Mouse (Mus musculus) forebrain, embryonic 16.5 days (tissue): Measurements from ENCODE around the gene Rcn3. TPM values are rescaled to one million over a fixed set of nuclear protein-coding genes. Genes with fewer than 3 reads are reported as not detected.
A peak's percentile ranks its signal among the peaks of the same experiment; 100 is the strongest.

ENCODE experiments used
- ATAC-seq: fragments of 200-750 bp; cut with Nextera tagmentation; 2 replicates; pipeline ENCODE4 v1.8.0; 2017; ENCODE audit warnings: mild to moderate bottlenecking, moderate library complexity
- H3K27ac ChIP-seq: fragments of 300-500 bp; sonication (generic); 2 replicates; pipeline ENCODE4 v1.5.1; 2014; ENCODE audit warnings: low read length, control low read depth
- H3K27me3 ChIP-seq: fragments of 300-500 bp; sonication (generic); replicated peaks from 2 replicates; pipeline ENCODE4 v1.6.1; 2014; ENCODE audit warnings: low read length; ENCODE audit not compliant: control insufficient read depth, insufficient read depth
- H3K36me3 ChIP-seq: fragments of 300-500 bp; sonication (generic); 2 replicates; pipeline ENCODE4 v1.6.1; 2014; ENCODE audit not compliant: control insufficient read depth, insufficient read depth
- H3K4me1 ChIP-seq: fragments of 300-500 bp; sonication (generic); replicated peaks from 2 replicates; pipeline ENCODE4 v1.6.1; 2014; ENCODE audit warnings: low read length; ENCODE audit not compliant: control insufficient read depth, insufficient read depth
- H3K4me2 ChIP-seq: fragments of 300-500 bp; sonication (generic); 2 replicates; pipeline ENCODE4 v1.6.1; 2014; ENCODE audit warnings: mild to moderate bottlenecking, low read length, control low read depth
- H3K4me3 ChIP-seq: fragments of 300-500 bp; sonication (generic); replicated peaks from 2 replicates; pipeline ENCODE4 v1.5.1; 2014; ENCODE audit warnings: mild to moderate bottlenecking, low read length, control low read depth
- H3K9ac ChIP-seq: fragments of 300-500 bp; sonication (generic); replicated peaks from 2 replicates; pipeline ENCODE4 v1.6.1; 2014; ENCODE audit warnings: low read depth, low read length, control low read depth
- H3K9me3 ChIP-seq: fragments of 300-500 bp; sonication (generic); 2 replicates; pipeline ENCODE4 v1.6.1; 2016; ENCODE audit warnings: low read length; ENCODE audit not compliant: control insufficient read depth
- WGBS: fragments of 180-500 bp; shearing (Covaris S2); extraction: QIAGEN DNeasy Blood & Tissue Kit; methylation state at CpG from one replicate; pipeline ENCODE4 v1.1.7; 2014; 5-methylcytosine and 5-hydroxymethylcytosine counted together
- polyA plus RNA-seq: library from polyadenylated mRNA; unstranded; fragments of >200 nt; fragmentation: Nextera tagmentation; extraction: Ambion mirVana; gene quantifications from 2 replicates; pipeline ENCODE4 v1.2.1, GENCODE M21; 2015

Rcn3 gene
- polyA plus RNA-seq, 1 experiment from 2014 or later, result 50.8 TPM

DNA sequence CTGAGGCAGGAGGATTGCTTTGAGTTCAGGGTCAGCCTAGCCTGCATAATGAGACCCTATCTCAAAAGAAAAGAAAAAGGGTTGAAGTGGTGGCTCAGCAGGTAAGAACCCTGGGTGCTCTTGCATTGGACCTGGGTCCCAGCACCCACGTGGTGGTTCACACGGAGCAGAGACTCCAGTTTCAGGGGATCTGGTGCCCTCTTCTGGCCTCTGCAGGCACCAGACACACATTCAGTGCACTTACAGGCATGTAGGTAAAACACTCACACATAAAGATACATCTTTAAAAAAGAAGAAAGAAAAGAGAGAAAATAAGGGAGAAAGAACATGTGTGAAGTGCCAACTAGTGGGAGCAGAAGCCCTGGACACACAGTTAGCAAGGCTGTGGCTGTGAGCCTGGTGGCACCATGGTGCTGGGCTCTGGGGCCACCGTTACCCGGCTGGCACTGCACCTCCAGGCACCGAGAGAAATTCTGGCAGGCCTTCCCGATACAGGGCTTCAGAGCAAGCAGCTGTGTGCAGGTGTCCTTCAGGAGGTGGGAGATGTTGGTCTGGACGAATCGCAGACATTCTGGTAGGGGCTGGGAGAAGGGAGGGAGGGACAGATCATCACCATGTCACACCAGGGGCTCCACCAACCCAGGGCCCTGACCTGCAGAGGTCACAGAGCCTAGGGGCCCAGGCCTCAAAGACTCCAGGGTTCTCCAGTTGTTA lies 41.6 kb upstream of the Rcn3 start:
- Histone ChIP-seq H3K4me1 (peaks cover 17% of the 10 kb centered on the region), H3K27ac (no peak overlapping the region), H3K36me3 (no peaks in the 10 kb centered on the region), H3K9me3 (no peaks in the 10 kb centered on the region), H3K27me3 (peaks cover 2% of the 10 kb centered on the region; the same call in 1 of the 2 replicates), H3K9ac (no peak overlapping the region), H3K4me2 (no peak overlapping the region), H3K4me3 (no peak overlapping the region)
- no peak for ATAC-seq
- WGBS, result 77% methylated on average over 8 of the region's 8 CpGs

DNA sequence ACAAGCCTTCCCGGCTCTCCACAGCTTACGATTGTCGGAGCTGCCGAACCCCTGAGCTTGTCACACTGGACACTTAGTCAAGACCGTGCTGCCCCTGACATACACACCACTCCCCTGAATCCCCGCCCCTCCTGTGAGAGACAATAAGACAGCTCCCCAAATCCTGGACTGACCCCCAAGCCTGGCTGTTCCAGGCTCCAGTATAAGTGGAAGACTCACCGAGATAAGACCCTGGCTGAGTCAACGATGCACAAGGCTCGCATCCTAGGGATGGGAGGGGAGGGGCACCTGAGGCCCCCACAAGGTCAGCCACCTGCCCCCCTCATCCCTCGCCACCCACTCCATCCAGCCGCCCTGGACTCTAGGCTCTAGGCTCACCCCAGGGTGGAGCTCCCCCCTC lies 39.8 kb upstream of the Rcn3 start:
- no peak for ATAC-seq
- Histone ChIP-seq H3K36me3 (peaks cover under 1% of the 10 kb centered on the region; the same call in 1 of the 2 replicates), H3K4me3 (no peak overlapping the region), H3K27ac (no peak overlapping the region), H3K9ac (no peak overlapping the region), H3K27me3 (peaks cover 2% of the 10 kb centered on the region; the same call in 1 of the 2 replicates), H3K4me2 (no peak overlapping the region), H3K9me3 (no peaks in the 10 kb centered on the region), H3K4me1 (peaks cover 27% of the 10 kb centered on the region)
- WGBS, result 77% methylated on average over 11 of the region's 11 CpGs

DNA sequence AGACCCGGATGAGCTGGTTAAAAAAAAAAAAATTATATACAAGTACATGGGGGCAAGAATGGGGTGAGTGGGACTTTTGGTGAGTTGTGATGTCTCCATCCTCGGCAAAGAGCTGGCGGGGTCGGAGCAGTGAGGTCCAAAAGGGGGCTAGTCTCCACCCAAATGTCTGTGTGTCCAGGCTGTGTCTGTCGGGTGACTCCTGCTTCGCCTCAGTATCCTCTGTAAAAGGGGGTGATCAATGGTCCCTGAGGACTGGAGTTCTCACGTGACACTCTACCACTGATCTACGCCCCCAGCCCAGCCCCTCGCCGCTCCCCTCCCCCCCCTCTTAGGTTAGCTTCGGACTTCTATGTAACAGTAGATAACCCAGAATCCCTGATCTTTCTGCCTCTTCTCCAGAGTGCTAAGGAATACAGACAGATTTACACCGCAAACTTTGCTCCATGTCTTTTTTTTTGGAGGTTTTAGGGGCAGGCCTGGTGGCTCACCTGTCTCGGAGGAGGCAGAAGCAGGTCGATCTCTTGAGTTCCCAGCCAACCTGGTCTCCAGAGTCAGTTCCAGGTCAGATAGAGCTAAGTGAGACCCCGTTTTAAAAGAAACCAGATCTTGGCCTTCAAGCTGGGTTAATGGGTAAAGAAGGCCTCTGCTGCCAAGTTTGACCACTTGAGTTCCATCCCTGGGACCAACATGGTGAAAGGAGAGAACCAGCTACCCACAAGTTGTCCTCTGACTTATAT lies 37.9 kb upstream of the Rcn3 start:
- H3K9ac ChIP-seq, result peak overlapping the region; percentile 88
- ATAC-seq, result no peak
- H3K27ac ChIP-seq, result peak overlapping the region; percentile 96
- 66% methylated on average over 15 of the region's 15 CpGs for WGBS
- H3K4me2 ChIP-seq, result peak overlapping the region; percentile 80
- H3K27me3 ChIP-seq, result peaks cover 2% of the 10 kb centered on the region; the same call in 1 of the 2 replicates
- H3K4me1 ChIP-seq, result peaks cover 26% of the 10 kb centered on the region
- peak overlapping the region; percentile 63 for H3K4me3 ChIP-seq
- H3K36me3 ChIP-seq, result peaks cover 15% of the 10 kb centered on the region
- no peaks in the 10 kb centered on the region for H3K9me3 ChIP-seq

DNA sequence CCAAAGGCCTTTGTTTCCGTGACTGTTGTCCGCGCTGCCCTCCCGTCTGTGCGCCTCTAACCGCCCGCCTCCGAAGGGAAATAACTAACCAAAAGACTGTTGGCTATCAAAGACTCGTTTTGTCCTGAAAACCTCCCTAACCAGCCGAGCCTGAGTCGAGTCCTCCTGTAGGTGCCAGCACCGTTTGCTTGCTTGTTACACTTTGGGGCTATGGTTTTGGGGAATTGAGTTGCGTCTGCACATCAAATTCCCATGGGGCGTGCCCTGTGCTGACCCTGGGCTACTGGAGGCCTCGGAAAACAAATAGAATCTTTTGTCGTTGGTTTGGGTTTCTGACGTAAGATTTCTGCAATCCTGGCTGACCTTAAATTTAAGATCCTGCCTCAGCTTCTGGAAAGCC lies 37.3 kb upstream of the Rcn3 start:
- H3K9ac ChIP-seq, result peak overlapping the region; percentile 88
- H3K4me1 ChIP-seq, result peaks cover 31% of the 10 kb centered on the region
- H3K4me3 ChIP-seq, result peak overlapping the region; percentile 63
- peak overlapping the region; percentile 80 for H3K4me2 ChIP-seq
- WGBS, result 1% methylated on average over 17 of the region's 17 CpGs
- H3K36me3 ChIP-seq, result peaks cover 15% of the 10 kb centered on the region
- no peak for ATAC-seq
- no peaks in the 10 kb centered on the region for H3K27me3 ChIP-seq
- H3K9me3 ChIP-seq, result no peaks in the 10 kb centered on the region
- H3K27ac ChIP-seq, result peak overlapping the region; percentile 96

DNA sequence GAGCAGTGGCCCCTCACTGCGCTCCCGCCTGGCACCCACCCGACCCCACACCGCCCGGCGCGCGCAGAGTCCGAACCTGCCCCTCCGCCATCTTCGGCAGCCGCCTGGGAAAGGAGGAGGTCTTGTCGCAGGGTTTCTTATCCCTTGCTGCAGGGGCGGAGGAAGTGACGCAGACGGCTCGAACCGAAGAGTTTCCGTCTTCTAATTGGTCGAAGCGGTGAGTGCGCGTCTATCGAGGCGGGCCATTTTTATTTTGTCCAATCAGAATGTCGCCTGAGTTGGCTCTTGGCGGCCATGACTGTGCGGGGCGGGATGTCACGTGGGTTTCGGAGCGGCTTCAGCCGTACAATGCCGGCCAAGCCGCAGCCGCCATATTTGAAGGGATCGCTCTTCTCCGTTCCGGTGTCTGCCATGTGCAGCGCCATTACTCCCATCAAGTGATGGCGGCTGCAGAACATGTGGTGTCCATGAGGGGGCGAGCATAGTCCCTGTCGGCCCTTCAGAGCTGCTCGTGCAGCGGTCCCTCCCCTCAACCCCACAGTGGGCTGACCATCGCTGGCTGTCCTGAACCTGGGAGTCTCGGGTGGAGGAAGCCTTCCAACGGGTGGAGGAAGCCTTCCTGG lies 36.7 kb upstream of the Rcn3 start, which contains the start of gene Rpl13a:
TSS of gene Rpl13a (minus strand) at position 138 of the 623 bp plus-strand sequence.
- peak; percentile 93 for ATAC-seq
- Histone ChIP-seq H3K9me3 (no peaks in the 10 kb centered on the region), H3K9ac (peak within 1 kb of the TSS; percentile 100), H3K36me3 (peaks cover 15% of the 10 kb centered on the region), H3K4me1 (peaks cover 31% of the 10 kb centered on the region), H3K4me3 (peak within 1 kb of the TSS; percentile 87), H3K27me3 (no peaks in the 10 kb centered on the region), H3K4me2 (peak within 1 kb of the TSS; percentile 83), H3K27ac (peak within 1 kb of the TSS; percentile 96)
- WGBS, result under 1% methylated on average over 48 of the region's 48 CpGs

DNA sequence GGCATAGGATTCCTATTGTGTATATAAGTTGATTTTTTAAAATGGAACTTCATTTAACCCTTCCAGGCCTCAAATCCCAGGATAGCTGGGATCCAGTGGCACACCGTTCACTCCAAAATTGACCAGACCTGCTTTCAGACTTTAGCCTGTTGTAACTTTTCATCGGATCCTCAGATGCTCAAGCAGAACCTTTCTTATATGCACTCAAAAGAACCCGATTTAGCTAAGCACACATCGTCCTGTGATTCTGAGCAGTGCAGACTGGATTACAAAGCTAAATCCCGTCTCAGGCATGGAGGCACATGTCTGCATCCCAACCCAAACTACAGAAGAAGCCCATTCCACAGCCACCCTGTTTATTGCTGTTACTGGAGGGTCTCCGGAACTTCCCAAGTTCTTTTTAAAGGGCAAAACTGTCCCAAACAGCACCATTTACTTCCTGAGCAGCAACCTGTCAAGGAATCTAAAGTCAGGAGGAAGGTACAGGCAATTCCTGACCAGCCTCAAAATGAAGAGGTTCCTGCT lies 35.7 kb upstream of the Rcn3 start:
- Histone ChIP-seq H3K9me3 (no peaks in the 10 kb centered on the region), H3K36me3 (peaks cover 15% of the 10 kb centered on the region), H3K9ac (peak overlapping the region; percentile 100), H3K4me3 (peak overlapping the region; percentile 87), H3K27me3 (no peaks in the 10 kb centered on the region), H3K4me2 (peak overlapping the region; percentile 83), H3K4me1 (peaks cover 38% of the 10 kb centered on the region), H3K27ac (peak overlapping the region; percentile 86)
- no peak for ATAC-seq
- WGBS, result under 1% methylated on average over 6 of the region's 6 CpGs

DNA sequence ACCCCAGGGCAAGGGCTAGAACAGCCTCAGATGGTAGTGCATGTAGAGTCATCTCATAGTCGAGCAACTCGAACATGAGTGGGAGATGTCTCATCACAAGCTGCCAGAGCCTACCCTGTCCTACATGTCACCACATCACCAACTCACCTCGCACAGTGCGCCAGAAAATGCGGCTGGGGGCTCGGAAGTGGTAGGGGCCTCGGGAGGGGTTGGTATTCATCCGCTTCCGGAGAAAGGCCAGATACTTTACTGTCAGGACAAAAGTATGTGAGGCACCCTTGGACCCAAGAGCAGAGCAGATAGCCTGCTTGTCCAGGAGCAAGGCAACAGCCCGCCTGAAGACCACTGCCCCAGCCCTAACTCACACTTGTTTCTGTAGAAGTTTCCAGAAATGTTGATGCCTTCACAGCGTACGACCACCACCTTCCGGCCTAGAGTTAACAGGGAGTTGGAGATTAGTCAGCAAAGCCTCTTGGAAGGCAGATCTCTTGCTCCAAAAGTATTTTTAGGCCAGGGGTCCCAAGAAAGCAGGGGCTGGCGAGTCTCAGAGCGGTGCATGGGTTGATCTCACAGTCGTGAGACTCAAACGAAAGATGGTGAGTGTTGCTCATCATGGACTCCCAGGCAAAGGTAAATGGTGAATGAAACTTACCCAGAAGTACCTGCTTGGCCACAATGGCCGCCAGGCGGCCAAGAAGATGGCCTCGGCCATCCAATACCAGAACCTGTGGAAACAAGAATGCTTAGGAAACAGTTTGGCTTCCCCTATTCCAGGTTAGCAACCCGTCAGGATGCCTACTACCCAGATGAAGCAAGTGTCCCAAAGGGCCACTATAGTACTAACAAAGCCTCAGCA lies 35.1 kb upstream of the Rcn3 start:
- WGBS, result 43% methylated on average over 21 of the region's 21 CpGs
- no peaks in the 10 kb centered on the region for H3K9me3 ChIP-seq
- H3K4me1 ChIP-seq, result peaks cover 44% of the 10 kb centered on the region

DNA sequence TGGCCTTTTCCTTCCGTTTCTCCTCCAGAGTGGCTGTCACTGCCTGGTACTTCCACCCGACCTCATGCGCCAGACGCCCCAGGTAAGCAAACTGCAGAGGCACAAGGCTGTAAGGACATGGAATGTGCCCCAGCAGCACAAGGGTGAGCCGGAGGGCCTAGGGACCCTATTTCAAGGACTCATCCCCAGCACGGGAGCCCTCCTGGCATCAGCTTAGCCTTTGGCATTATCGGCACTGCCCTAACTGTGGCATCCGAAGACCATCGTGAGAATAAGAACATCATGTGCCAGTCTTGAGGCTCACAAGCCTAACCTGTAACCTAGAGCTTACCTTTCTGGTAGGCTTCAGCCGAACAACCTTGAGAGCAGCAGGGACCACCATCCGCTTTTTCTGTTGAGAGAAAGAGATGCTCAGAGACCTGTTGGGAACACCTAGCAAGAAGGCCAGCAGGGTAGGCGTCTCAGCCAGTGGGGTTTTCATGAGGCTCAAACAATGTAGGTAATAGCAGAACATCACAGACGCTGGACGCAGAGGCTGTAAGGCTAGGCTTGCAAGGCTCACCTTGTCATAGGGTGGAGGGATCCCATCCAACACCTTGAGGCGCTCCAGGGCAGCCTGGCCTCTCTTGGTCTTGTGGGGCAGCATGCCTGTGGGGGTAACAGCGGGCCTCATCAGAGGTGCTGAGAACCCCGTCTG lies 34.3 kb upstream of the Rcn3 start:
- Histone ChIP-seq H3K9ac (peak overlapping the region; percentile 100), H3K9me3 (no peaks in the 10 kb centered on the region), H3K27me3 (no peaks in the 10 kb centered on the region), H3K4me3 (peak overlapping the region; percentile 87; the same call in 1 of the 2 replicates), H3K36me3 (peaks cover 24% of the 10 kb centered on the region), H3K4me2 (peak overlapping the region; percentile 83; the same call in 1 of the 2 replicates), H3K27ac (0 out of 2 replicates have a peak overlapping the region, but pooled peaks have one; percentile 1), H3K4me1 (peaks cover 48% of the 10 kb centered on the region)
- ATAC-seq, result no peak
- WGBS, result 76% methylated on average over 17 of the region's 17 CpGs

More for the DNA sequence above, 35.1 kb upstream of the Rcn3 start:
- Histone ChIP-seq H3K9ac (peak overlapping the region; percentile 100), H3K27ac (peak overlapping the region; percentile 35), H3K4me3 (peak overlapping the region; percentile 87), H3K36me3 (peaks cover 16% of the 10 kb centered on the region), H3K4me2 (peak overlapping the region; percentile 83), H3K27me3 (no peaks in the 10 kb centered on the region)
- no peak for ATAC-seq
